Mouse (Mus musculus) urinary bladder, postnatal 4 days (tissue): Measurements from ENCODE around the gene Oaz3.

ENCODE experiments used
- DNase-seq, 2 experiments: peaks; one replicate each; pipeline ENCODE4 v3.0.0; 2021 to 2022; ENCODE audit warnings: low spot score in 2 of 2

Gene Oaz3

DNA sequence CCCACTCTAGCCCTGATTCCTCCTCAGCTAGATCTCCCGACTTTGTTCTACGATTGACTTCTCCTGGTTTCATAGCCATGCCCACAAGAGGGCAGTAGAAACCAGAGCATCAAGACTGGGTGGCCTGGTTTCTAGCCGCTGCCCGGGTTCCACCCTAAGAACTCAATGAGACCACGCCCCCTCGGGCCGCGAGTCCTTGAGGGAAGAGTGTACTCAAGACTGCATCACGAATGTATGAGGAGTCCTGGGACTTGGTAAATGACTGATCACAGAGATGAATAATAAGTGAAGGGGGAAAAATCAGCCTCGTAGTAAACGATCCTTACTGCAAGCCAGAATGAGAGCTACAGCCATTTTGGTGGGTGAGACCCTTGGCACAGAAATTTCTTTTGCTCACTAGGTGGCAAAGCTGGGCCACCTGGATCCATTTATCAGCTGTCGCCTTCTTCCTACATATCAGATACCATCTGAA lies 12.8 kb upstream of the Oaz3 start:
- DNase-seq, result peak; percentile 72 to 81

DNA sequence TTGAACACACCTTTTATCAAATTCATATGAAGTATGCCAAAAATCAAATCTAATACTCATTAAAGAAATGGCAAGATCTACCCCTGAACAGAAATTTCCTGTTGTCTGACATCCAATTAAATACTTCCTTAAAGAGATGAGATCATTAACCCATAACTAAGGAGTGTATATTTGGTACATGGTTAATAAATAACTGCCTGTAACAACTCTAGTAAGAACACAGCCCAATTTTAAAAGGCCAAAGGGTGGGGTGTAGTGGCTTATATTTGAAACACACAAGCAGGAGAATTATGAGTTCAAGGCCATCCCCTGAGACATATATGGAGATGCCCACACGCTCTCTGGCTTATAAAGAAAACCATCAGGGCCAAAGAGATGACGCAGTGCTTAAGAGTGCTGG lies 5.7 kb upstream of the Oaz3 start:
- no peak for DNase-seq

DNA sequence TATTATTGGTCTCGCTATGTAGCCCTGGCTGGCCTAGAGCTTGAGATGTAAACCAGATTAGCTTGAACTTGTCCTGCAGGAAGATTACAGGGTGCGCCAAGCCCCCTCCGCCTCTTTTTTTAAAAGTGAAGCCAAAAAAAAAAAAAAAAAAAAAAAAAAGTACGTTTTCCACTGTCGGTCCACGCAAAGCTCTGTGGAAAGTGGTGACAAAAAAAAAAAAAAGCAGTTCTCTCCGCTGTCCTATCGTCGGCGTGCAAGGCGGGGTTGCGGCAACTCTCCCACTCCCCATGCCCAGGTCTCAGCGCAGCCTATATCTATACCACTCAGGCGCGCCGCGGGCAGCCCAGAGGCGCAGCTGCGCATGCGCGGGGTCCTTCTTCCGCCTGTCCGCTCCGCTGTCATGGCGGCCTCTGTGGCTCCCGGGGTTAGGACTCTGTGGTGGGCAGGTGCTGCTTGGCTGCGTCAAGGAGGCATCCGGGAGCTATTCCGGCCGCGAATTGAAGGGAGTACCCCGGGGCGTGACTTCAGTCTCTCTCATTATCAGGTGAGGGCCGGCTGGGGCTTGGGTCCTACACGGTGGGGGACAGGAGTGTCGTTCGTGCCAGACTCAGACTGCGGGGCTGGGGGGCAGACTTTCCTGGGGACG lies 641 bp downstream of the Oaz3 start, which contains the start of gene Mrpl9:
Mrpl9 (plus strand) TSS at position 368 of the 646 bp plus-strand sequence.
- DNase-seq, result peak; percentile 93 to 94

DNA sequence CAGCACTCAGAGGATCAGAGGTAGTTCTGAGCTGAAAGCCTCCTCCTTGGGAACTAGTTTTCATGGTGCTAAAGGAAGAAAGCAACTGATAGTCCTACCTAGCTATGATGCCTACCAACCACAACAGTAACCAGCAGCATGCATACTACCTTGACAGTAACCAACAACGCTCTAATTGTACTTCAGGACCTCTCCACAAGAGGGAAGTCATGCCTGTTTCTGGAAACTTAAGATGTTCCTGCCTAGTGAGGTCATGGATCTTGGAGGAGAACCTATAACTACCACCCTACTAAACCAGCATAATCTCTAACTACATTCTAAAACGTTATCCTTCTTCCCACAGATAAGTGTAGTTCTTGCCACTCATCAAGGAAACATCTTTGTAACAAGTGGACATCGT lies 2.5 kb downstream of the Oaz3 start:
- DNase-seq, result no peak

DNA sequence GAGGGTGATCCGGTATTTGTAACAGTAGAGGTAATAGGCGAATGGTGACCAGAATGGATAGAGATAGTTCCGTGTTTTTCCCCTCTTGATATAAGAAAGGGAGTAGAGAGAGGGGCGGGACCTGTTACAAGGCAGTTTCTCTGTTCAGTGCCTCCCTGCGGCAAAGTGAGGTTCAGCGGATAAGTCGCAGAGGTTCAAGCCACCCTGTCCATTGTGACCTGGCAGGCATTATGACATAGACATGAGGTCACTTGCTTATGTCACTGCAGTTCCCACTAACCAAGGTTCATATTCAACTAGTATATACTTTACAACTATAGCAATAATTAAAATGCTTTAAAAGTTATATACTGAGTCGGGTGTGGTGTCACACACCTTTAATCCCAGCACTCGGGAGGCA lies 7.3 kb downstream of the Oaz3 start:
- DNase-seq, result no peak

DNA sequence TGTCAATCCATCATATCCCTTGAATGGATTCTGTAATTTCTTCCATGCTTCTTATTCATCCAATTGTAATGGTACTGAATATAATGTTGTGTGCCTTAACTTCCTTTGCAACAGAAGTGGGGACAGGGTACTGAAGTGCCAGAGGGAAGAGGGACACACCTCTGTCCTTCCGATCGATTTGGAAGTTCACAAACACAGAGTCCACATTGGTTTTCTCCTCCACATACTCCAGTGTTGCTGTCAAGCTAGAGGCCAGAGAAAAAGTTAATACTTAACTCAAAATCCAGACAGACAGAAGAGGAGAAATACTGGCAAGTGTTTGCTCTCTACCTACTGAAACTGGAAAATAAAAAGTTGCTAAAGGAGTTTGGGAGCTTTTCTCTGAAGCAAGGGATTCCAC lies 9.4 kb downstream of the Oaz3 start:
- no peak for DNase-seq

DNA sequence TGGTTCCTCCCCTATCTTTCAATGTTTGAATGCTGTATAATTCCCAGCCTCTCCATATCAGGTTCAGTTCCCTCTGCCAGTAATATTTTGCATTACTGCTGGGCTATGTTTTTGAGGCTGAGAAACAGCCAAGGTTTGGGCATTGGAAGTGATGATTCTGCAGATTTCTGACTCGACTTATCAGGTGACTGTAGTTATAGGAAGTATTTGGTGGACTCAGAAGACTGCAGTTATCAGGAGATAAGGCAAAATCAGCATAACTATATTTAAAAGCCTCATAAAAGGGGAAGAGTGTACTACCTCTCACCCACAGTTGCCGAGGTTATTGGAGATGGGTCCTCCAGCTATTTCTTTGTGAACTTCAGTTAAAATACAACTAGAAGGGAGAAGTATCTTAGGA lies 12.7 kb downstream of the Oaz3 start:
- DNase-seq, result no peak

DNA sequence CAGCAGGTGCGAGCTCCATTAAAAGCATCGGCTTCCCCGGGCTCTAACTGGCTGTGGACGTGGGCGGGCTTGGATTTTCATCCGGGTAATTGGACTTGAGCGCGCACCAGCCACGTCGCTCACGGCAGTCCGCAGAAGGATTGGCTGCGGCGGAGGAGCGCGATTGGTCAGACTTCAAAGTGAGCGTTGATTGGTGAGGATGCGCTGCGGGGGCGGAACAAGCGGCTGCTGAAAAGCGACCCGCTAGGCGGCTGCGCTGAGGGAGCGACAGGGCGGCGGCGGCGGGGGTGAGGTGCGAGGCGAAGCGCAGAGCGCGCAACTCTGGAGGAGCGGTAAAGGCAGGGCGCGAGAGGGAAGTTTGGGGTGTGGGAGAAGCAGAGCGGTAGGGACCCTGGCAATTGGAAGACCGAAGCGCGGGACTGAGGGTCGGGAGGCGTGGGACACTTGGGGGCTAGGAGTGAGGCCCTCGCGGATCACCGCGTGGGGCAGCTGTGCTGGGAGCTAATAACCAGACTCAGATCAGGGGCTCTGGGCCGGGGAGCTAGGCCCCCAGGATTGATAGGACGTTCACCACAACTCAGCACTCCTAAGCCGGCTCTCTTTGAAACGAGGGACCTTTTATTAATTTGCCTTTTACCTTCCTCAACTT lies 30.6 kb downstream of the Oaz3 start, which contains the start of gene Tdrkh:
Tdrkh (plus strand) TSS at position 243 of the 649 bp plus-strand sequence.
- DNase-seq, result peak; percentile 91 to 95

DNA sequence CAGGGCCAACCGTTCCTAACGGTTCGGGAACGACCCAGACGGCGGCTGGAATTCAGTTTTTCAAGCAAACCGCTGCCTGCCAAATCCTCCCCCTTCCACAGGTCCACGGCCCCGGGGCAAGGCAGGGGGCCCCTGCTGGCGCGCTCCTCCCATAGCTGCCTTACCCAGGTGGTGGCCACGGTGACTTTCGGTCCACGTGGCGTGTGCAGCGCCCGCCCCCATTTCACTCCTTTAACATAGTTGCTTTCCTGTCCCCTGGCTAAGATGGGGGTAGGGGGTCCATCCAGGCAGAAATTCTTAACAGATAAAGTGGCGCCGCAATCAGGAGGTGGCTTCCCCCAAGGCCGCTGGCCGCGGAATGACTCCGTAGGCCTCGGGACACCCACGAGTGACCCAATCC lies 31.2 kb downstream of the Oaz3 start:
- DNase-seq, result no peak

DNA sequence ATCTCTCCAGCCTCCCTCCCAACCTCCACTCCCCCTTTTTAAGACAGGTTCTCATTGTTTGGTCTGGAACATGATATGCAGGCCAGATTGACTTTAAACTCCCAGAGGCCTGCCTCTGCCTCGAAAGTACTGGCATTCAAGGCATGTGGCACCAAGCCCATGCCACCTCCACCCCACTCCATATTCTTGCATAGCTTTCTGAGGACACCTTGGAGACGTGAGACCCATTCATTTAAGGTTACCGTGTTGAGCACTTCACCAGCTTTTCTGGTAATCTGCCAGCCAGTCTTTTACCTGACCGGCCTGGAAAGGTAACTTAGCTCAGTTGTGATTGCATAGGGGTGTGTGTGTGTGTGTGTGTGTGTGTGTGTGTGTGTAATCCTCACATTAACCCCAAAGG lies 38.2 kb downstream of the Oaz3 start:
- no peak for DNase-seq

DNA sequence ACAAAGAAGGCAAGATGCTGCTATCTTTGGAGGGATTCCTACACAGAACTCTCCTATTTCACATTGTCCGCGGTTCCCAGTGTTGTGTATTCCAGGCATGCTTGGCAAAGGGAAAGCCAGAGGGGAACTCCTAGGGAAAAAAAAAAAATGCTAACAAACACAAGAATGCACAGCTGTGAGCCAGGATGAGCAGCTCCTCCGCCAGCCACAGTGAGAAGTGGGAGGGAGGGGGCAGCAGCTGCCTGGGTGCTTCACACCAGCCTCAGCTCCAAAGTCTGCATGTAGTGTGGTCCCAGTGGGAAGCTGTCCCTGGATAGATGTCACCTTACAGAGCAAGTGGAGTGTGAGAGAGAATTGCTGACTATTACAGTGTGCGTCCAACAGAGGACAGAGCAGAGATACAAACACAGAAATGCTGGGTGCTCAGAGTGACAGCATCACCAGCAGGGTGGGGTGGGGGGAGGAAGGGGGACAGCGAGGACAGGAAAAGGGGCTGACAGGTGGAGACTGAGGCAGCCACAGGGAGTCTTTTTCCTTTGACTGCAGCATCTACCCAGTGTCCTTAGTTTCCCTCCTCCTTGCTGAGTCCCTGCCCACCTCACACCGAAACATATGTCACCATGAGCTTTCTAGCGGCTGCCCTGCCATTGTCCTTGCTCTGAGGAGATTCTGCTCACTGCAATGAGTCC lies 39.2 kb downstream of the Oaz3 start:
- no peak for DNase-seq

DNA sequence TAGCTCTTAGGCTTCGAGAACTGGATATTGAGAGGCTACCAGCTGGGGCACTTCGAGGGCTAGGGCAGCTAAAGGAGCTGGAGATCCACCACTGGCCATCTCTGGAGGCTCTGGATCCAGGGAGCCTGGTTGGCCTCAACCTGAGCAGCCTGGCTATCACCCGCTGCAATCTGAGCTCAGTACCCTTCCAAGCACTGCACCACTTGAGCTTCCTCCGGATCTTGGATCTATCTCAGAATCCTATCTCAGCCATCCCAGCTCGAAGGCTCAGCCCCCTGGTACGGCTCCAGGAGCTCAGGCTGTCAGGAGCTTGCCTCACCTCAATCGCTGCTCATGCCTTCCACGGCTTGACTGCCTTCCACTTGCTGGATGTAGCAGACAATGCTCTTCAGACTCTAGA lies 41.3 kb downstream of the Oaz3 start:
- no peak for DNase-seq

DNA sequence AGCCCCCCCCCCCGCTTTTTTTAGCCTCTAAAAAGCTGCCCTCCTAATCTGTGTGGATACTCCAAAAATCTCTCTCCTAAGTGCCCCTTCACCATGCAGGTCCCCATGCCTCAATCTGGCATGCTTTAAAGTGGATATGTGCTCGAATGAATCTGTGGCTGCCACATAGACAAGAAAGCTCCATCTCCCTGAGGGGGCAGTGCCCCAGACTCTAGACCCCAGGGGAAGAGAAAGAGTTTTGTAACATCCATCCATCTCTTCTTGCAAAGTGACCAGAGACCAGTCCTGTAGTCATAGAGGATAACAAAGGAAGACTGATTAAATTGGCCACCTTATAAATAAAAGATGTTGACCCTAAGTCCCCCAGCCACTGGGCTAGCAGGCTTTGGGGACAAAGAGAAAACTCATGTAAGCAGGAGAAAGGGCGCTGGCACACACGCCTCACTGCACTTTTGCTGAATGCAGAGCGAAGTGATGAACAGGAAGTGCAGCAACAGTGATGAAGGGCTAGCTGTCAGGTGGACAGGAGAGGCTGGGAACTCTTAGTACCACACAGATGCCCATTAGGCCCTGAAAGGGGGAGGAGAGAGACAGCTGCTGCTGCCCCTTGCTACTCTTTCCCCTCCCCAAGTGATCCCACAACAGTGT lies 43.9 kb downstream of the Oaz3 start:
- DNase-seq, result no peak

DNA sequence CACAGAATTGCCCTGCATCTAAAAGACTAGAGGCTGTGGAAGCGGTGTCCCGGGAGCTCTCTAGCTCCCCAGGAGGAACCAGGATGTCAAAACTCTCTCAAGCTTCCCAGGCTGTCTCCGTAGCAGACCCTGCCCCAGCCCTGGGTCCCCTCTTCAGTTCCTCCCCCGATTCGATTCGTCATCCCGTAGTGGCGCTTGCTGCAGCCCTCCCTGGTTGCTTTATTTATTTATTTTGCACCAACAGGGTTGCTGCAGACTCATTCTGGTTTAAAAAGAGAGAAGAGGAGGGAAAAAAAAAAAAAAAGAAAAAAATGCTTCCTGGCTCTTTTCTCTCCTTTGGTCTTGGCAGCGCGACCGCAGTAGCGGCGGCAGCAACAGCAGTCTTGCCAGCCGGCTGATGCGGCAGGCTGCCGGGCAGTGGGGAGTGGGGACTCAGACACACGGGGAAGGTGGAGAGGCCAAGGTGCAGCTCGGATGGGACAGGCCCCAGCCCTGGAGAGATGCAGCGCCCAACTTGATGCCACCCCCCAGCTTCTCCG lies 44.7 kb downstream of the Oaz3 start:
- DNase-seq, result no peak

DNA sequence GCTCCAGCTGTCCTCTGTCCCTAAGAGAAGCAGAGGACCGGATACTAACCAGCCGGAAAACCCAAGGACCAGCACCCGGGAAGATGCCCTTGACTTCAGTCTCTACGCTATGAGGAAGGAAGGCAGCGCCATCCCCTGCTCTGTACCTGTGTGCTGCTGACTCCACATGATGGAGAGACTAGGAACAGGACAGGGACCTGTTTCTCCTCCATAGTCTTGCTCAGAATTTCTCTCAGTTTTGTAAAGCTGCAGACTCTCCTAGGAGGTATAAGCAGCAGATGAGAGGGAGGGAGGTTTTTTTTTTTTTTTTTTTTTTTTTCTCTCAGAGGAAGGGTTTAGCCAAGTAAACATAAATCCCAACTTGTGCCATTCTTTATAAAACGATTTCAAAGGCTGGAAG lies 45.5 kb downstream of the Oaz3 start, which contains the start of gene Lingo4:
Lingo4 (plus strand) TSS at position 301 of the 400 bp plus-strand sequence.
- DNase-seq, result no peak

DNA sequence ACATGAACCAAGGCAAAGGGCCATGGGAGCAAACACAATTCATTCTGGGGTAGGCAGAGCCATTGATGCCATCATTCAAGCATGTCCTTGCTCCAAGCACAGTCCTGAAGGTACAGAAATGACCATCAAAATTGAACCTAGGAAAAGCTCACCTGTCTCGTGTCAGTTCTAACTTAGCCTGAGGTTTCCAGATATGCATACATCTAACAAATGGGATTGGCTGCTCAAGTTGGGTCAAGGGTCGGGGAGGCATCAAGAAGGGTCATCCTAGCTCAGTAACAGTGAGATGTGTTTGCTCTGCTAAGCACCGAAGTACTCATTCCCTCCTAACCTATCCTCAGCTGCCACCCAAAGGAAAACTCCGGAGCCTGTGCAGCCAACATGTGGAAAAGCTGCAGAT lies 46.9 kb downstream of the Oaz3 start:
- DNase-seq, result no peak

DNA sequence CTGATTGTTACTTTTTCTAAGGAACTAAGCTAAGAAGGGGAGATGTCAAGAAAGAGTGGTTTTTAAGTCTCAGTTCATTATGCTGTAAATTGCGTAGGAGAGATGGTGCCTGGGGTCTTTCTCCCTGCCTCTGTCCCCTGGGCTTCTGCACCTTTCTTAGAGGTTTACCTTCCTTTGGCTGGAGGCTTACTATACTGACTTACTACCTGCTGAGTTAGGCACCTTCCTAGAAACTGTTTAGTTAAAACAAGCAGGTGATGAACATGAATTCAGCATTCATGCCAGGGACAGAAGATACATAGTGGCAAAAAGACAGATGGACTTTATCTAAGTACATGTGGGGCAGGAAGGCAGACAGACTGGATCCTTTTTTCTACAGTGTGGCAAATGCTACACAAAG lies 47.4 kb downstream of the Oaz3 start:
- no peak for DNase-seq

DNA sequence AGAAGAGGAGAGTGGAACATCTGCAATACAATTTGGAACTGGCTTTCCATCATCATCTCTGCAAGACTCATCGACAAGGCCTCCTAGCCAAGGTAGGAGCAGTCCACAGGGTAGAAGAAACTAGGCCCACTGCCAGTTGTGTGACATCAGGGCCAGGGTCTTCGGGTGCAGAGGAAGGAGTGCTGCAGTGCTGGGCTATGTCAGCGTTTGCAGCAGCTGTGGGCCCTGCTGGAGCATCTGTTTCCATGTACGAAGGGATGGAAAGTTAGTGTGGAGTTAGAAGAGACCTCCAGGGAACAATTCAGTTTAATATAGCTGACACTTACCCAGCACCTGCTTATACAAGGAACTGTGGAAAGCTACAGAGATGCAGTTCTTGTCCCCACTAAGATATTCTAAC lies 50.7 kb downstream of the Oaz3 start:
- no peak for DNase-seq

DNA sequence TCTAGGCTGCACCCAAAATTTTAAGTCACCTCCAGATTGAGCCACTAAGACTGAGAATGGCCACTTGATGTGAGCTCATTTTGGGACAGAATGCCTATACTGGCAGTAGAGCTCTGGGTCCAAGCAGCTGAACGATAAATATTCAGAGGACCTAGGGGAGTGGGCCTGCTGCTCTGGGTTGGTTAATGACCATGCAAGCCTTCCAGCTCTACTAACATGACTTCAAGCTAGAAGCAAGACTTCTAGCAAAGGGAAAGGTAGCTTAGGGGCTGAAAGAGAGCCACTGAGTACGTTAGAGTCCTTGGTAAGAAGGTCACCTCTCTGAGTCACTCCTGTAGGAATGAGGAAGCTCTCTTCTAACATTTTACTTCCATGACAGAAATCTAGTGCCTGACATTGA lies 51.6 kb downstream of the Oaz3 start:
- no peak for DNase-seq

DNA sequence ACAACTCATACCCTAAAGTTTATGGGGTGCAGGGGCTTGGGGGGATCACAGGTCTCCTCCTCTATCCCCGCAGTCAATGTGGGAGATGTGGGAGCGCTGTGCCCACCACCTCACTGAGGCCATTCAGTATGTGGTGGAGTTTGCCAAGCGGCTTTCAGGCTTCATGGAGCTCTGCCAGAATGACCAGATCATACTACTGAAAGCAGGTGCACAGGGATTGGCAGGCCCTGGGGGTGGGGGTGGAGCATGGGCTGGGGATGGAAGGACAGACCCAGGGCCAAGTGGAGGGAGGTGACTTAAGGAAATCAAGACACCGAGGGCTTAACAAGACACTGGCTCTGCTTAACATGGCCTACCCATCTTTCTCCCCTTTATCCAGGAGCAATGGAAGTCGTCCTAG lies 52.7 kb downstream of the Oaz3 start:
- no peak for DNase-seq

DNA sequence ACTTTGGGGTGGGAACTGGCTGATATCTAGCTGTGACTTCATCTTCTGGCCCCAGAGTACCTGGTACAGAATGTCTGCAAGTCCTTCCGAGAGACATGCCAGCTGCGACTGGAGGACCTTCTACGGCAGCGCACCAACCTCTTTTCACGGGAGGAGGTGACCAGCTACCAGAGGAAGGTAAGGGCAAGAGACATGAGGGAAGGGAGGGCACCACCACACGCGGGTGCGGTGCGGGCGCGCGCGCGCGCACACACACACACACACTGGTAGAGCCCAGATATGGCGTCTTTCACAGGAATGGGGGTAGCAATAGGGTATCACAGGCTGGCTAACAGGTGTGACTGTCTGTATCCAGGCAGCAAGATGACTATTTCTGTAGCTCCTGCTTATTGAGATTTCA lies 54.3 kb downstream of the Oaz3 start:
- DNase-seq, result no peak

DNA sequence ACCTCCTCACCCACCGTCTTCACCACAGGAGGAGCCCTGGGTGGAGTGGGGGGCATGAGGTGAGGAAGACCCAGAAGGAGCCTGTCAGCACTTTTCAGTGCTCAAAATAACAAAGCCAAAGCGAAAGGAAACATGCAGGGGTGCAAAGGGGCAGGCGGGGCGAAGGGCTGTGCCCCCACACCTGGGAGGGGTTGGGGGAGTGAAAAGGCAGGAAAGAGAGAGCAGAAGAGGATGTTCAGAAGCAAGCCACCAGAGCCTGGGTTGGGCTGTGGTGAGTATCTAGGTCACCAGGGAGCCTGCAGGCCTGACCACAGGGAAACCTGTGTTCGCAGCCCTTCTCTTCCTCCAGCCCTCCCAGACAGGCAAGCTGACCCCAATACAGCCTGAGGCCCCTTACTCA lies 55.7 kb downstream of the Oaz3 start:
- DNase-seq, result no peak
